Mouse (Mus musculus) spleen, adult 18-20 months (tissue): ENCODE measurements around the gene Peg12.

Experiments
- DNase-seq, 2 experiments: peaks; one replicate each; pipeline ENCODE4 v3.0.0; 2022; ENCODE audit warnings: mixed read lengths in 2 of 2

Gene Peg12

DNA sequence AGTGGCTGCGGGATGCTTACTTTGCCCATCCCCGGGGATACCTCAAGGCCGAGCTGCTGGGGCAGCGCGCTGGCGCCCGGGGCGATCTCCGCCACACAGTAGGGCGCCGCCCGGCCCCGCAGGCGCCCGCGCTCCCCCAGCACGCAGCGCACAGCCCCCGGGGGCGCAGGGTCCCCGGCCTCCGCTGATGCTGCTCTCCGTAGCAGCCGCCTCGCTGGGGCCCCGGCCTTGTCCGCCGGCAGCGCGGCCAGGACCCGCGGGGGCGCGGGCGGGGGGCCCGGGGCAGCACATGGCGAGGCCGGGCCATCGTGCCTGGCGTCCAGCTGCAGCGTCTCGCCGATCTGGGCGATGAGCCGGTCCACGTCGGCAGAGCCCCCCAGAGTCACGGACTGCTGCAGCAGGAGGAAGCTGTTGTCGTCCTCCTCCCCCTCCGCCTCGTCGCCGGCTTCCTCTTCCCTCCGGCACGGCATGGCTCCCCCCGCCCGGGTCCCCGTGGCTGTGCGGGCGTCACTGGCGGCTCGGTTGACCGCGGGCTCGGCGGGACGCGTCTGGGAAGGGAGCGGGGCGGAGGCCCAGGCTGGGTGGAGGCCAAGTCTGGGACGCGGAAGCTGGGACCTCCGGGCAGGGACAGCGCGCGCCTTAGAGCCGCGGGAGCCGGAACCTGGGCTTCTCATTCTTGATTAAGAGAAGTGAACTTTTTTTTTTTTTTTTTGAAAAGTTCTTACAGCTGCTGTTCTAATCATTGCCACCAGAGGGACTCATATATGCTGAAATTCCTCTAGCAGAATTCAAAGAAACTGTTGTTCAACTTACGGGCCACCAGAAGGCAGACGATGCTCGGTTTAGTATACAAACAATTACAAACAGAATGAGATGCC lies at the start of gene Peg12:
TSS of gene Peg12 (minus strand) at position 633 of the 878 bp plus-strand sequence.
- peak; percentile 22 to 30 for DNase-seq

DNA sequence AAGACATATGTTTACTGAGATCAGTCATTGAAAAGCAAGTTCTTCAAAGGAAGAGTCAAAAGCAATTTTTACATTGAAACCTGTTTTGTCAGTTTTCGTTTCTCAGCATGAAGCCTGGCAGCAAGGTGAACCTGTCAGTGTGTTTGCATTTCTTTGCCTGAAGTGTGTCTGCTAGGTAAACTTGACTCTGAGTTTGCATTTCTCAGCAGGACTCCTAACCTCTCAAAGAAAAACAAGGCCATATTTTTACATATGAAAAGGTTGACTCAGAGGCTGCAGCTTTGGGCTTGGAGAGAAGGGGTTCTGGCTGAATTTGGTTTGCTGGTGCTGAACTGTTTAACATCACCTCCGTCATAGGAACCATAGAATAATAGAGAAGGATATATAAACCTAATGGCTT lies 21.8 kb upstream of the Peg12 start:
- DNase-seq: no peak

DNA sequence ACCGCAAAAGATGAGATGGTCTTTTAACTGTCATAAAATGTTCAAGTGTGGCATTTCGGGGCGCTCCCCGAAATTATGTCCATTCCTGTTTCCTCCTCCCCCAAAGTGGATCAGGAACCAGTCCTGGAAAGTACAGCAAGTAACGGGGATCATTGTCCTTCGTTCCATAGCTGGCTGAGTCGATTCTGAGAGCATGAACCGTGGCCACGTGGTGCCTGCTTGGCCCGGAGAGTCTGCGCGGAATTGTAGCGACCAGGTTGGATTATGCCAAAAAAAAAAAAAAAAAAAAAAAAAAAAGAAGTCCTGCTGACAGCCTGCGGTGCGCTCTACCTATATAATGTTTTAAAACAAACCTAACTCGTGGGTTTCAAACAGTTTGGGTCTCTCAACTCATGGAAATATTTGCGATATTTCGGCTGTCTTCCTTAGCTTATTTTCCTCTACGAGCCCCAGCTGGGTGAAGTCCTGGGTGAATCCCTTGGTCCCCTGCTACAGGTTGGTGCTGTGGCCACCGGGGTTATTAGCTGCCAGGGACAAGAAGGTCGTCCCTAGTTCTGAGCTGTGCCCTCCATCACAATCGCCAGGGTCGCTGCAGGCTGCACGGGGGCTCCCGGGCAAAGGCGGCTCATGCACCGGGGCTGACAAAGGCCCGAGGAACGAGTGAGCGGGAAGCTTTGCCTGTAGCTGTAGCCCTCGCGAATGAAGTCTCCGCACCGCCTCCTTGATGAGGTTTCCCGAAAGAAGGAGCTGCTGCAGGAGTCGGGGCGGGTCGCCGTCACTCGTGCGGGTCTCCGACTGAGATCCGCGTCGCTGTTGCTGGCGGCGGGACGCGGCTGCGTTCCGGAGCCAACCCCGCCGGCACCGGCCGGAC lies 1.1 kb downstream of the Peg12 start:
- DNase-seq: no peak

DNA sequence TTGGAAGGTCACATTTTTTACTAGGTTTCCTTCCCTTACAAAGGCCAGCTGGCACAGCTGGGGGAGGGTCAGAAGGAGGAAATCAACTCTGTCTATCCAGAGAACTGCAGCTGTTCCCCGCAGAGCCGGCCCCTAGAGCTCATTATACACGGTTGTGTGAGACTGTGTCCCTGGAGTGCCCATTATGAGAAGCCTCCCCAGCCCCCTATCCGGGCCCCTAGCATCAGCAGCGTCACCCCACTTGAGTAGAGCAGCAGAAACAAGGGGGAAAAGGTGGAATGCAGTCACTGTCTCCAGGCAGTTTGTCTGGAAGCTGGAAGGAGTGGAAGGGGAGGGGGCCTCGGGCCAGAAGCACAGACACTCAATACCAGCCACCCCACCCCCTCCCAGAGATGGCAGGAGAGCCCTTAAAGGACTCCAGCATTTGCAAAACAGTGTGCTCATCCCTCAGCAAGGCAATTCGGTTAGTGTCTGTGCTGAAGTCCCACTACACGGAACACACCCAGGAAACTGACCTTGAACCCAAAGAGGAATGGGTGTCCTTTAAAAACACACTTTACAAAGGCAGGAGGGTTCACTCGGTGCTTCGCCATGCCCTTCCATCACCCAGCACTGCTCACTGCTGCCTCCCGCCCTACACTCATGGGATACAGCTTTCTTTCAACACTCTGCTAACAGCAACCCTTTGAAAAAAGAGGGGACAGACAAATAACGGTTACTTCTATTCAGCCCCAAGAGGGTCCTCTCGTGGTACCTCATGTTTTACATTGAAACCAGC lies 1.9 kb downstream of the Peg12 start:
- no peak for DNase-seq

DNA sequence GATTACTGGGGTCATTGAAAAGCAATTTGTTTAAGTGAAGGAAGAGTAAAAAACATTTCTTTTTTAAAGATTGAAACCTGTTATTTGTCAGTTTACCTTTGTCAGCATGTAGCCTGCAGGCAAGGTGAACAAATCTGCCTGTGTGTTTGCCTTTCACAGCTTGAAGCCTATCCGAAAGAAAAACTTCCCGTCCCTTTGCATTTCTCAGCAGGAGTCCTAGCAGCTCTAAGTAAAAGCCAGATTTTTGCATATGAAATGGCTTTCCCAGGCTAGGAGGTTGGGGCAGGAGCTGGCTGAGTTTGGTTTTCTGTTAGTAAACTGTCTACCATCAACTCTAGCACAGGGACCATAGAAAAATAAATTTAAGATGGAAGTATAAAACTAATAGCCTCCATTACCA lies 12.0 kb downstream of the Peg12 start:
- no peak for DNase-seq

DNA sequence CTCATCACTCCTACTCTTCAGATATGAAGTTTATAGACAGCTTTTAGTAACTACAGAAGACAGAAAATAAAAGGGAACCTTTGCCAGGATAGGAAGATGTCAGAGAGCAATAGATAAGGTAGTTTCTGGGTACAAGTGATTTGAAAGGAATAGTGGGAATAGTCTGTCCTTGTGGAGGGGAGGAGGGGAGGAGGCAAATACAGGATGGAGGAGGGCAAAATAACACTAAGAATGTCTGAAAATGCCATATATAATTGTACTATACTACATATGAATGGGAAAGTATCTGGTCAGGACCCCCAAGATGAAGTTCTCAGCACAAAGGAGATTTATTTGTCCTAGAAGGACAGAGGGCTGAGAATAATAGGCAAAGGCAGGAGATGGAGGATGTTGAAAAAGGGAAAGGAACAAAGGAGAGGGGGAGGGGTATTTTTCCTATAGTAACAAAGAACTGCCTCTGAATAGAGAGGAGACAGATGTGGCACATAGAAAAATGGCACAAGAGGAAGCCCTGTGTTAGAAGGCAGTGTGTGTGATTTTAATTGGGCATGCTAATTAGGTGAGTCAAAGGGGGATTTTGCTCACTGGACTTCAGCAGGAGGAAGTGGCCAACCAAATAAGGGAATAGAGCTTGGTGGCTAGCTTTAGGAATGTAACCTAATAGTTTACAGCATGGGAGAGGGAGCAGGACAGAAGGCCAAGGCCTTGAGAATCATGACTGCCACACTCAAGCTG lies 18.7 kb downstream of the Peg12 start:
- no peak for DNase-seq

DNA sequence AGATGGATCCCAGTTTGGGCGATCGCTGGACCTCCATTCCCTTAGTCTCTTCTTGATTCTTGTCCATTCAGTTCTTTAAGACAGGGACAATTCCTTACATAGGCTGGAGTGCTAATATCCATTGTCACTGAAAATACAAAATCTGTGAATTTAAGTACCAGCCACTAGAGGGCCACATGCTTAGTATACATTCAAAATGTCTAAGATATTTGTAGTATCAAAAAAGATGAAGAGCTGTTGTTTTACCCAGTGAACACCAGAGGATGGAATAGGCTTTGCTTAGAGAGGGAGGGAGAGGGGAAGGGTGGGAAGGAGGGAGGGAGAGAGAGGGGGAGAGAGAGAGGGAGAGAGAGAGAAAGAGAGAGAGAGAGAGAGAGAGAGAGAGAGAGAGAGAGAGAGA lies 27.9 kb downstream of the Peg12 start:
- DNase-seq: no peak

DNA sequence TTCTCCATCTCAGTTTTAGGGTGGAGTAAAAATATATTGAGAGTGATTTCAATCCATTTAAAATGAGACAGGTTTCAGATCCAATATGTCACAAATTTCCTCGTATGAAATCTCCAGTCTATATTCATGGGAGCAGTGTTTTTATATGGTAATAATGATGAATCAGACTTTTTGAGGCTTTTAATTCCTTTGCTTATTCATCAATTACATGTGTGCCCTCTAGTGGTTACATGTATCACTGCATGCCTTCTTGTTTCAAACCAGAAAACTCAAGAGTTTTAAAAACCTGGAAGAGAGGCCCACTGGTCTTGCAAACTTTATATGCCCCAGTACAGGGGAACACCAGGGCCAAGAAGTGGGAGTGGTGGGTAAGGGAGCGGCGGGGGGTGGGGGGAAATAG lies 31.1 kb downstream of the Peg12 start:
- DNase-seq: no peak

DNA sequence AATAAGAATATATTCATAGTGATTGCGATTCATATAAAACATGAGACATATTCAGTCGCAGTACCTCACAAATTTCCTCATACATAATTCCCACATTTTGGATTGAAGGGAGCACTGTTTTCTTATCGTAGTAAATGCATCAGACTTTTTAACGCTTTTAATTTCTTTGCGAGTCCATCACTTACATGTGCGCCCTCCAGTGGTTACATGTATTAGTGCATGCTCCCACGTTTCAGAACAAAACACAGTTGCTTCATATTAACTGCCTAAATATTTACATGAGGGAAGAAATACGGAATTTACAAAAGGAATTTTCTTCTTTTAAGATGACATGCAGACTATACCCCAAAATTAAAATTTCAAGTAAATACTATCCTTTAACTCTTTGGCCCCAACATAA lies 36.0 kb downstream of the Peg12 start:
- no peak for DNase-seq

DNA sequence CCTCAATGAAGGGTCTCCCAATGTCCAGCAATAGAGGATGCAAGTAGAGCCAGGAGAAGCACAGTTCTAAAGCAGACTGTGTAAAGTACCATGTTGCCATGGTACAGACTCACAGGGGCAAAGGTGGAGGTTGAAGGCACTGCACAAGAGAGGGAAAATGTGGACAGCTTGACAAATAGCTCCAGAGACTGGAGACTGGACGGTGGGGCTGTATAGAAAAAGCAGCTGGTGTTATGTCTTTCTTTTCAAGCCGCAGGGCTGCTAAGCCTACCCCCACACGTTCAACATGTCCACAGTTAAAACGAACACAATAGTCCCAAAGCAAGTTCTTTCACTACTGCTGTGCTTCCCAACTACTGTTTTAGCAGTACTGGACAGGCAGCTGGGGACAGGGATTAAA lies 41.1 kb downstream of the Peg12 start:
- DNase-seq: no peak

DNA sequence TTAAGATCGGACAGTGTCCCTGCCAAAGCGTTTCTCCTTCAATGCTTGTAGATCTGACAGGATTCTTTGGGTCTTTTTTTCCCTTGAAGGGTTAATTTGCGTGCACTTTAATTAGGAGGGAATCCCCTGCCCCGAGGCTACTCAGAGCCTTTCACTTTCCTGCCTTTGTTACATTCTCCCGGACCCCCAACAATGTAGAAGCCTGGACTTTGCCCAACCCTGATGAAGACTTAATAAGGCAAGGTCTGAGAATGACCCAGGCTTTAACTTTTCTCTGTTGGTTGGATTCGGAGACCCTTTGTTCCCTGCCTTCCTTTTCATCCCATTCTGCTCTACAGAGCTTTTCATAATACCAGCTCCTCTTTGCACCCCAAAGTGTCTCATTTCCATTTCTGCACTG lies 43.7 kb downstream of the Peg12 start:
- no peak for DNase-seq

DNA sequence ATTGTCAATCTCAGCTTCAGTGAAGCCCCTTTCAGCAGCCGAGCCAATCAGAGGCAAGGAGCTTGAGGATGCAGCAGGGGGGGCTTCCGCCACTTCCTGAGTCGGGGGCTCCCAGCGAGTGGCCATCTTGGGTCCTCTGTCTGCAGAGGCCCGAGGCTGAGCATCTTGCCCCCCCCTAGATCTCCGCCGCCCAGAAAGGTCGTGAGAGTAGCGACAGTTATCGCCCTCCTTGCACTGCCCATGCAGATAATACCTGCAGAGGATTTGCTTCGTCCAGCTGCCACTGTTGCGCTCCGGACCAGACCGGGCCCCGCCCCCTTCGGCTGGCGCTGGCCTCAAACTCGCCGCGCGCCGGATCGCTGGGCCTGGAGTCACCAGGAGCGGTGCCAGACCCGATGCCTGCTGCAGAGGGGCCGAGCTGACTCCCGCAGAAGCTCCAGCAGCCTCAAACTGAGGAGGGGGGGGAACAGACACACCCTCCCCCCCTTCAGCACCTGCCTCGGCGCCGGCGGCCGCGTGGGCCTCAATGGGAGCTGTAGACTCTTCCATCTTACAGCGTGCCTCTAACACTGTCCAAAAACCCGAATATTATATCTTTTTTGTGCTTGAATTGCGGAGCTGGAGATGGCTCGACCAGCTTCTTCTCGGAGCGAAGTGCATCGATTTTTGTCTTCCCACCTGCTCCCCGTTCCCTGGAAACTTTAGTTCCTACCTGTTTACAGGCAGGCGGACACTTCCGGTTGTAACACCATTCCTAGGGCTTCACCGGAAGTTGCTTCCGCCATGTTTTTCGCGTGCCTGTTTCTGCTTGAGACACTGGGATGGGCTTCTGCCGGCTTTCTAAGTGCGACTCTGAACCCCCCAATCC lies 44.6 kb downstream of the Peg12 start, which contains the start of gene Mkrn3:
TSS of gene Mkrn3 (minus strand) at position 647 of the 868 bp plus-strand sequence.
- peak; percentile 4 to 35 for DNase-seq

DNA sequence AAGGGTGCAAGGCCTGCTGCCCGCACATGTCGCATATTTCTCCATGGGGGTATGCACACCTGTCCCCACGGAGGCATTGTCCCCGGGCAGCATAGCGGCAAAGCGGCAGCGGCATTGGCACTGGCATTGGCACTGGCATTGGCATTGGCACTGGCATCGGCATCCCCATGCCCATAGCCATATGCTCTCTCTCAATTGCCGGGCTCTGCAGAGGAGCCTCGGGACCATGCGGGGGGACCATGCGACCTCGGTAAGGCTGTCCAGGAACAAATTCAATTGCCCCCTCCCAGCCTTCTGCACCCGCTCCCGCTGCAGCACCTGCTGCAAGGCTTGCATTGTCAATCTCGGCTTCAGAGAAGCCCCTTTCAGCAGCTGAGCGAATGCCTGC lies 45.2 kb downstream of the Peg12 start:
- DNase-seq: peak in 1 of 2 experiments; percentile 4

DNA sequence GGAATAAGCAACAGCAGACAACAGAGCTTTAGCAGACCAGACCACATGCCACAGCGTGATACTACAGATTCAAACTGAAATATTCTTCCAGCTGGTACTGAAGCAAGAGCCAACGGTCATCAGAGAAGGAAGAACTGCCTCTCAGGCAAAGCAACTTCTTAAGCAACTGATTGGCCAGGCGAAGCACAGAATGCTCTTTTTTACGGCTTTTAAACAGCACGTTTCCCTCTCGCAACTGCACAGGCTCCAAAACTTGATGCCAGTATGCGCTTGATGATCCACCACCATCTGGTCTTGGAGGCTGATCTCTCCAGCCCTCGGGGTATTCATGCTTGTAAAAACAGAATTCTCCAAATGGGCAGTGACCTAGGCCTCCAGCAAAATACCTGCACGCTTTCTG lies 46.0 kb downstream of the Peg12 start:
- DNase-seq: no peak

DNA sequence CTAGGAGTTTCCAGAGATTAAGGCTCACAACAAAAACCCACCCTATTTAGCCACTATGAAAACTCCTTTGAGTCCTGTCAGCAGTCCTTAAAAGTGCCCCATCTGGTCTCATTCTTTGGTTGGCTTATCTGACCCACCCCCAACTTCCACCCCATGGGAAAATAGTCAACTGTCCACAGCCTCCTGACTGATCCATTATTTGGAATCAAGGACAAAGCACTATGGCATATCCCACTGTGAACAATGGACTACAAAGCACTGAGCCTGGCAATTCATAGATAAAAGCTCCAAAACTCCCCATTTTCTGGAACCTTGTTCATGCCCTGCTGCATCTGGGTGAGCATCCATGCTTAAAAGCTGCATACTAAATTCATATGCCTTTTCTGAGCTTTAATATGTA lies 48.1 kb downstream of the Peg12 start:
- no peak for DNase-seq

DNA sequence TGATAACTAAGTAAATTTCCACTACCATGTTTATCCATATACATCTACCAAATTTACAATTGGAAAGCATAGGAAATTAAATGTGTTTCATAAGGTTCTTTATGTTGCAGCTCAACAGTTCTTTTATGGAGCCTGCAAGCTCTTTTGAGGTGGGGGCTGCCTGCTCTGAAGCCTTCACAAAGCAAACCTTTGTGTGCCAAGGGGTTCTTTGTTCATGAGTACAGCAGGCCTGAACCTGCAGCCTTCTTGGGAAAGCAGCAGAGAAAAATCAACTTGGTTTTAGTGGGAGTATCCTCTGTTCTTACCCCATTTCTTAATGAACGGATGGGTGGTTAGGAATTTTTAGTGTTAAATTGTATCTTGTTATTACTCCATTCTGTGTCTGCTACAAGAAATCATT lies 49.1 kb downstream of the Peg12 start:
- DNase-seq: no peak
